Mouse (Mus musculus) hindbrain, embryonic 14.5 days (tissue): ENCODE results near the gene Bcat1. TPM values are rescaled to one million over a fixed set of nuclear protein-coding genes. Genes with fewer than 3 reads are reported as not detected.

Experiments used
- ATAC-seq: fragments of 200-750 bp; cut with Nextera tagmentation; 2 replicates; pipeline ENCODE4 v1.8.0; 2017; ENCODE audit warnings: moderate number of reproducible peaks, mild to moderate bottlenecking, moderate TSS enrichment, moderate library complexity; ENCODE audit not compliant: low FRiP score
- DNase-seq: peaks from one replicate; pipeline ENCODE4 v3.0.0-alpha.2; 2015; ENCODE audit warnings: low spot score
- H3K27ac ChIP-seq: fragments of 300-500 bp; sonication (generic); 2 replicates; pipeline ENCODE4 v1.5.1; 2014; ENCODE audit warnings: mild to moderate bottlenecking, moderate library complexity
- H3K27me3 ChIP-seq: fragments of 300-500 bp; sonication (generic); 2 replicates; pipeline ENCODE4 v1.6.1; 2014; ENCODE audit warnings: mild to moderate bottlenecking, low read length, mixed read lengths; ENCODE audit not compliant: control insufficient read depth, insufficient read depth
- H3K36me3 ChIP-seq: fragments of 300-500 bp; sonication (generic); replicated peaks from 2 replicates; pipeline ENCODE4 v1.6.1; 2014; ENCODE audit not compliant: control insufficient read depth, insufficient read depth
- H3K4me1 ChIP-seq: fragments of 300-500 bp; sonication (generic); replicated peaks from 2 replicates; pipeline ENCODE4 v1.6.1; 2014; ENCODE audit warnings: antibody characterized with exemption, low read length, mixed read lengths; ENCODE audit not compliant: control insufficient read depth, insufficient read depth
- H3K4me2 ChIP-seq: fragments of 300-500 bp; sonication (generic); replicated peaks from 2 replicates; pipeline ENCODE4 v1.6.1; 2014; ENCODE audit warnings: mild to moderate bottlenecking, moderate library complexity
- H3K4me3 ChIP-seq: fragments of 300-500 bp; sonication (generic); replicated peaks from 2 replicates; pipeline ENCODE4 v1.5.1; 2014; ENCODE audit warnings: mild to moderate bottlenecking, low read length
- H3K9ac ChIP-seq: fragments of 300-500 bp; sonication (generic); 2 replicates; pipeline ENCODE4 v1.6.1; 2014
- H3K9me3 ChIP-seq: fragments of 300-500 bp; sonication (generic); 2 replicates; pipeline ENCODE4 v1.6.1; 2016; ENCODE audit warnings: low read length; ENCODE audit not compliant: control insufficient read depth
- WGBS: fragments of 180-500 bp; shearing (Covaris S2); extraction: QIAGEN DNeasy Blood & Tissue Kit; methylation state at CpG from one replicate; pipeline ENCODE4 v1.1.7; 2014; 5-methylcytosine and 5-hydroxymethylcytosine counted together
- polyA plus RNA-seq: library from polyadenylated mRNA; unstranded; fragments of >200 nt; fragmentation: Nextera tagmentation; extraction: Ambion mirVana; gene quantifications from 2 replicates; pipeline ENCODE4 v1.2.1, GENCODE M21; 2014

Gene Bcat1
- polyA plus RNA-seq, 1 experiment from 2014 or later = 101 TPM

DNA sequence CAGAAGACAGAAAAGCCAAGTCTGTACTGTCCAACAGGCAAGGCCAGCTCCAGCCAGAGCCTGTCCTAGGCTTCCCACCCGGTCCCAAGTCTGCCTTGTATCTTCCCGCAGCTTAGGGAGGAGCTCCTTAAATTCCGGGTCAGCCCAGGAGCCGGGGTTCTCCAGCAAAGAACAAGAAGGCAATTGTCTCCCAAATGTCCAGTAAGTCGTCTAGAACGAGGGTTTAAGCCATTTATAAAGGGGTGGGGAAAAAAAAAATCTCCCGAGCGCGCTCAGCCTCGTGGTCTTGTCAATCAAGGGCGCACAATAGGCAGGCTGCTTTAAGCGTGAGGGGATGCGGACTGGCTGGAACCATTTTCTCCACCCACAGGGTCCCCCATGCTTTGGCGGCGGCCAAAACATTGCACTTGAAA is 28.5 kb downstream of the Bcat1 start:
- peak; percentile 65; the same call in 1 of the 2 replicates for ATAC-seq
- H3K36me3 ChIP-seq = no peaks in the 10 kb centered on the region

DNA sequence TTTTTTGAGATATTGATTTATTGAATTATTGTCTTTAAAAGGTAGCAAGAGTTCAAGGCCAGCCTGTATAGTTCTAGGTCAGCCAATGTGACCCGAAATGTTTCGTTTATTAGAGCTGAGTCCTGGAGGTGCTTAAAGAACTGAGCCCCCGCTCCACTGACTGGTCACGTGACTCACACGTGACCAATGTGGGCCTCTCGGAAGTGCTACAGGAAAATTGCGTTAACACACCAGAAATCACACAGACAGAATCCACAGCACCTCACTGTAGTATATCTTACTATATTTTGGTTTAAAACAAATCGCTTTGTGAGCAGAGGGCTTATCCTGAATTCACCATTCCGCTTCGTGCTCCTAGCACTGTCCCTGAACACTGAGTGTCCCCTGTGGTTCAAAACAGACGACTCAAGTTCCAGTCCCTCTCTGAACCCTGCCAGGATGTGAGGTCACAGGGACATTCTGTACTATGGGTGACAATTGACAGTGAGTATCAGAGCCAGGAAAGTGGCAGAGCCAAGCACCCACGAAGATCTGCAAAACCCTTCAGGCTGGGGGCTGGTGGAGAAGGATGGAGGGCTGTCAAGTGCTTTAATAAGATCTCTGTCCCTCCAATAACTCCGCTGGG is 29.6 kb downstream of the Bcat1 start:
- 0 out of 2 replicates have a peak overlapping the region, but pooled peaks have one; percentile 86 for H3K27ac ChIP-seq

More for the DNA sequence above, 28.5 kb downstream of the Bcat1 start:
- H3K4me1 ChIP-seq = peaks cover 16% of the 10 kb centered on the region
- peak overlapping the region; percentile 84 for H3K9ac ChIP-seq
- H3K27ac ChIP-seq = peak overlapping the region; percentile 86
- under 1% methylated on average over 15 of the region's 15 CpGs for WGBS
- H3K4me2 ChIP-seq = peak overlapping the region; percentile 95
- H3K27me3 ChIP-seq = no peaks in the 10 kb centered on the region
- DNase-seq = peak; percentile 83
- peak overlapping the region; percentile 65 for H3K4me3 ChIP-seq
- H3K9me3 ChIP-seq = no peaks in the 10 kb centered on the region

DNA sequence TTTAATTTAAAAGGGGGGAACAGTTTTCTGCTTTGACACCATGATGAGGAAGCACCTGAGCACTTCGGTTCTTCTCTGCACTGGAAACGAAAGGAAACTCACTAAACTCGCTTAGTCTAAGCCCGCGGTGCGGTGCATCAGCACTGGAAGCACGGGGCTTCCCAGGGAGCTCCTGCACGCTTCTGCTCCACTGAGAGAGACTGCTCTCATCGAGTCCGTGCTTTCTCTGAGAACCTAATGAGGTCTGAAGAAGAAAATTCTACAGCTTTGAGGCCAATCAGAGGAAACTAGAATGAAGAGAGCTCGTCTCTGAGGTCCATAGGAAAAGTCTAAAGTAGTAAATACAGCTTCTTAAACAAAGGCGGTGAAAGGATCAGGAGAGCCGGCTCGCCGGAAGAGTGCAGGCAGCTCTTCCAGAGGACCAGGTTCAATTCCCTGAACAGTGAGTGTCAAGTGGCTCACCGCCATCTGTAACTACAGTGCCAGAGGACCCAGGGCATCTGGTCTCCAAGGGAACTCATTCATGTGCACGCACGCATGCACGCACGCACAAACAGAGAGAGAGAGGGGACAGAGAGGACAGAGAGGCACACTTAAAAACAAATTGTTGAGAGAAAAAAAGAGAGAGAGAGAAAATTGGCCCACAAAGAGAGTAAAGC is 30.9 kb downstream of the Bcat1 start:
- H3K4me2 ChIP-seq = peak overlapping the region; percentile 95
- H3K4me1 ChIP-seq = peaks cover 31% of the 10 kb centered on the region
- no peaks in the 10 kb centered on the region for H3K9me3 ChIP-seq
- H3K27me3 ChIP-seq = no peaks in the 10 kb centered on the region
- no peaks in the 10 kb centered on the region for H3K36me3 ChIP-seq
- WGBS = 57% methylated on average over 20 of the region's 20 CpGs
- DNase-seq (no peak), ATAC-seq (no peak)
- 0 out of 2 replicates have a peak overlapping the region, but pooled peaks have one; percentile 3 for H3K27ac ChIP-seq
- peak overlapping the region; percentile 28; the same call in 1 of the 2 replicates for H3K9ac ChIP-seq
- H3K4me3 ChIP-seq = peak overlapping the region; percentile 65

More for the DNA sequence above, 29.6 kb downstream of the Bcat1 start:
- DNase-seq = no peak
- 46% methylated on average over 13 of the region's 13 CpGs for WGBS
- peak overlapping the region; percentile 95 for H3K4me2 ChIP-seq
- H3K4me1 ChIP-seq = peaks cover 20% of the 10 kb centered on the region
- H3K4me3 ChIP-seq = peak overlapping the region; percentile 65
- H3K9ac ChIP-seq = peak overlapping the region; percentile 84
- ATAC-seq = no peak; the same call in 1 of the 2 replicates
- no peaks in the 10 kb centered on the region for H3K27me3 ChIP-seq
- H3K9me3 ChIP-seq = no peaks in the 10 kb centered on the region
- no peaks in the 10 kb centered on the region for H3K36me3 ChIP-seq

DNA sequence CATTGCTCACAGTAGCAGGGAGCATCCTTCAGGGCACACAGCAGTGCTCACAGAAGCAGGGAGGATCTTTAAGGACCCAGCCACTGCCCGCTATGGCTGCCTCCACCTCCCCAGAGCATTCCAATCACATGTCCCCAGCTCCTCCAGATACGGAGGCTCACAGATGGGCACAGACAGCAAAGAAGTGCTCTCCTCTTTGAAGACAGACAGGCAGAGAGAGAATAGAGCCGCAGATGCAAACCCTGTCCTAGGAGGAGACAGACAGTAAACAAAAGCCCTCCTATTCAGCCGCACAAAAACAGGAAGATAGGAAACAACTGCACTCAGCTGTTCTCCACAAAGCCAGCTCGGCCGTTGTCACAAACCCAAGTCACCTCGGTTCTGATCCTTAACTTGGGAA is 35.3 kb downstream of the Bcat1 start:
- ATAC-seq (no peak), DNase-seq (no peak)
- no peak overlapping the region for H3K27ac ChIP-seq
- peak overlapping the region; percentile 9 for H3K4me2 ChIP-seq
- no peak overlapping the region for H3K4me3 ChIP-seq
- no peak overlapping the region for H3K9ac ChIP-seq
- peaks cover 25% of the 10 kb centered on the region for H3K4me1 ChIP-seq
- 16% methylated on average over 7 of the region's 7 CpGs for WGBS
- H3K27me3 ChIP-seq = no peaks in the 10 kb centered on the region
- H3K36me3 ChIP-seq = peaks cover 23% of the 10 kb centered on the region
- no peaks in the 10 kb centered on the region for H3K9me3 ChIP-seq

DNA sequence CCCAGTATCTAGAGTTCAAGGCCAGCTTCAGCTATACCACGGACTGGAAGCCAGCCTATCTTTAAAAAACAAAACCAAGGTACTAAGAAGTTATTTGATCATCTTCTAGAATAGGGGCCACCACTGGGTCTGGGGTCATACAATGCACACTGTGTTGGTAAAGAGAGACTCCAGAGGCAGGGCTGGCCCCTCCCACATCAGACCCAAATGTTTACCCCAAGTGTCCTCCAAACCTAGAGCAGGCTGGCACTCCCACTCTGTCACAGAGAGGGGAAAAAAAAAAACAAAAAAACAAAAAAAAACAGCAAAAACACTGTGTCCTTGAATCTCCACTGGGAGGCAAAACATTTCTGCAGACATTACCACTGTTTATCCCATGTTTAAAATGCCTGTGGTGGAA is 38.4 kb downstream of the Bcat1 start:
- WGBS = 82% methylated on average over 1 of the region's 1 CpGs
- Histone ChIP-seq H3K27me3 (no peaks in the 10 kb centered on the region), H3K4me1 (peaks cover 15% of the 10 kb centered on the region), H3K4me3 (no peak overlapping the region), H3K9ac (no peak overlapping the region), H3K36me3 (peaks cover 43% of the 10 kb centered on the region), H3K9me3 (no peaks in the 10 kb centered on the region), H3K27ac (no peak overlapping the region), H3K4me2 (no peak overlapping the region)
- DNase-seq (no peak), ATAC-seq (no peak)

DNA sequence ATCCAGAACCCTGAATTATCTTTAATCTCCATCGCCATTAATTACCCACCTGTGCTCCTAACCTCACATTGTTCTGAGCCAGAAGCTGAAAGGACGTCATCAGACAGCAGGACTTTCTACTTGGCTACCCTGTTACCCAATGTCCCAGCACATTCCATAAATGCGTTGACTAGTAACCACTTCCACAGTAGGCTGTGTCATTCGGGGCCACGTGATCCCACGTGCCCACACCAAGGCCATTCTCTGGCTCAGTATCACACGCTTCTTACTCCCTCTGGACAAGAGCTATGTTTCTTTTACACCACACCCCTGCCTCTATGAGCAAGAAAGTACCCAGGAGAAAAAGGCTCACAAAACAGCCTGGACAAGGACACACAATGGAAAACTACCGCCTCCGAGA is 40.6 kb downstream of the Bcat1 start:
- Histone ChIP-seq H3K9ac (no peak overlapping the region), H3K4me1 (0 out of 2 replicates have a peak, but pooled peaks cover under 1% of the 10 kb centered on the region), H3K36me3 (peaks cover 63% of the 10 kb centered on the region), H3K27ac (no peak overlapping the region), H3K4me3 (no peak overlapping the region), H3K27me3 (no peaks in the 10 kb centered on the region), H3K4me2 (no peak overlapping the region), H3K9me3 (no peaks in the 10 kb centered on the region)
- ATAC-seq (no peak), DNase-seq (no peak)
- WGBS = 93% methylated on average over 9 of the region's 9 CpGs

DNA sequence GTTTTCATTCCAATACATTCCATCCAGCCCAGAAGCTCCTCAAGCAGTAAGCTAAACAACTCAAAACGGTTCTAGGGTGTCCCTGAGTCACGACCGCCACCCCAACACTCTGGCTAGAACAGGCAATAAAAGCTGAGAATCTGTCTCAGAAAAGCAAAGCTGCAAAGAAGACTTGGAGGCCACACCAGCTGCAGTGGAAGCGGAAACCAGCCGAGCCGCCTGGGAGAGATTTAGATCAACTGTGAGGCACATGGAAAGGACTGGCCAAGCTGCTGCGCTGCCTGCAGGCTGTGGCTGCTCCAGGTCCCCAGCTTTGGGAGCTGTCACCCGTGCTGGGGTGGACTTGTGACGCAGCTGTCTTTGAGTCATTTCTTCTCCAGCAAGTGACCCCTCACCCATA is 45.4 kb downstream of the Bcat1 start:
- Histone ChIP-seq H3K4me2 (no peak overlapping the region), H3K27me3 (no peaks in the 10 kb centered on the region), H3K9ac (no peak overlapping the region), H3K4me1 (no peaks in the 10 kb centered on the region), H3K27ac (no peak overlapping the region), H3K36me3 (peaks cover 65% of the 10 kb centered on the region), H3K9me3 (no peaks in the 10 kb centered on the region), H3K4me3 (no peak overlapping the region)
- ATAC-seq (no peak), DNase-seq (no peak)
- 80% methylated on average over 9 of the region's 9 CpGs for WGBS

DNA sequence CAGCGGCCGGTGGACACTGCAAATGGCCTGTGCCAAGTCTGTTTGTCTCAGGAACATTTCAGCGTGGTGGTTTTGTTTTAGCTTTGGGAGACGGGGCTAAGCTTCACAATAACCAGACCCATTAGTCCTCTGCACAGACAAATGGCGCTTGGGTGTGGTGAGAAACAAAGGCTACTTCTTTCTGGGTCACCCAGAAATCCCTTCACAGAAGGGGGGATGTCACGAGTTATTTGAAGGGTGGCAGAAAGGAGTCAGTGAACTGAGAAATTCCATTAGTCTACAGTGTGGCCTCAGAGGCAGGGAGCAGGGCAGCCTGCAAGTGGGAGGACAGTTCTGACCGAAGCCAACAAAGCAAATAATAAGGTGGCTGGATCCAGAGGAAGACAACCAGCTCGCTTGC is 52.0 kb downstream of the Bcat1 start:
- WGBS = 25% methylated on average over 8 of the region's 8 CpGs
- DNase-seq = no peak

DNA sequence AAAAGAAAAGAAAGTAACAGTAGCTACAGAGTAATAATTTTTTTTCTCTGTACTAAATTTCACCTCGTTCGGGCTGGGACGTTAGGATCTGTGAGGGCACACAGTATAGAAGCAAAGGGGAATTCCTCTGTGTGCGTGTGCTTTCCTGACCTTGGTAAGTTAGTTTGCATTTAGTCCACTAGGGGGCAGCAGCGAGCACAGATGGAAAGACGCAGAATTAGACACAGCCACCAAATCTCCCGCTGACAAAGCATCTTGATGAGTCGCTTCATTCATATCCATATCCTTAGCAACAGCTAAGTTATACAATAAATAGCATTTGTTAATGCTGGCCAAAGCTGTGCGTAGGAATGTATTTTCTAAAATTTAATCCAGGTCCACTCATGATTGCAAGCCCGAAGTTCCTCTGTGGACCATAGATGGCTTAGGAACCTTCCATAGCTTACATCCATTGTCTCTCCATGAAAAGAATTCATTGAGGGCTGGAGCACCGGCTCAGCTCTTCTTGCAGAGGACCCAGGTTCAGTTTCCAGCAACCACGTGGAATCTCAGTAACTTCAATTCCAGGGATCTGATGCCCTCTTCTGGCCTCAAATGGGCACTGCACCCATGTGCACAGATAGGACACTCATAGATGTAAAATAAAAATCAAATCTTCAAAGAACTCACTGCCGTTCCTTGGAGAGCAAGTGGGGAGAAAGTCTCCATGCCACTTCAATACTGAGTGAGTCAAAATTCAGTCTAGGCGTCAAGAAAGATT is 52.8 kb downstream of the Bcat1 start:
- Histone ChIP-seq H3K4me2 (no peak overlapping the region), H3K27me3 (no peaks in the 10 kb centered on the region), H3K36me3 (peaks cover 50% of the 10 kb centered on the region), H3K9me3 (no peaks in the 10 kb centered on the region; the same call in 1 of the 2 replicates), H3K4me1 (no peaks in the 10 kb centered on the region), H3K4me3 (no peak overlapping the region), H3K9ac (no peak overlapping the region), H3K27ac (no peak overlapping the region)
- no peak for ATAC-seq
- peak; percentile 63 for DNase-seq
- 79% methylated on average over 14 of the region's 14 CpGs for WGBS

More for the DNA sequence above, 52.0 kb downstream of the Bcat1 start:
- Histone ChIP-seq H3K9me3 (no peaks in the 10 kb centered on the region; the same call in 1 of the 2 replicates), H3K4me3 (no peak overlapping the region), H3K27me3 (no peaks in the 10 kb centered on the region), H3K4me2 (no peak overlapping the region), H3K9ac (no peak overlapping the region), H3K27ac (no peak overlapping the region), H3K36me3 (peaks cover 48% of the 10 kb centered on the region), H3K4me1 (no peaks in the 10 kb centered on the region)
- no peak for ATAC-seq
